Mouse (Mus musculus) urinary bladder, postnatal 14 days (tissue): ENCODE results near the gene Mrps14.

Experiments used
- DNase-seq: peaks from one replicate; pipeline ENCODE4 v3.0.0; 2021; ENCODE audit warnings: low spot score

The Mrps14 gene

GRCm38 (mm10) chr1:160227850-160228249 lies 32.8 kb downstream of the Mrps14 start:
- DNase-seq, result no peak

GRCm38 (mm10) chr1:160231013-160231412 lies 36.0 kb downstream of the Mrps14 start:
- DNase-seq, result peak; percentile 25

- no peak for DNase-seq
Observed at GRCm38 (mm10) chr1:160232113-160232512, 37.1 kb downstream of the Mrps14 start.

GRCm38 (mm10) chr1:160233921-160234320 lies 38.9 kb downstream of the Mrps14 start:
- DNase-seq, result no peak

GRCm38 (mm10) chr1:160237981-160238380 lies 43.0 kb downstream of the Mrps14 start:
- DNase-seq, result no peak

GRCm38 (mm10) chr1:160238852-160239443 lies 43.9 kb downstream of the Mrps14 start:
- no peak for DNase-seq

GRCm38 (mm10) chr1:160240091-160240490 lies 45.1 kb downstream of the Mrps14 start:
- no peak for DNase-seq

- no peak for DNase-seq
Observed at GRCm38 (mm10) chr1:160244689-160245088, 49.7 kb downstream of the Mrps14 start.

- DNase-seq, result no peak
Observed at GRCm38 (mm10) chr1:160245954-160246353, 50.9 kb downstream of the Mrps14 start.

GRCm38 (mm10) chr1:160246844-160247243 lies 51.8 kb downstream of the Mrps14 start:
- no peak for DNase-seq

GRCm38 (mm10) chr1:160247473-160247872 lies 52.5 kb downstream of the Mrps14 start:
- no peak for DNase-seq

GRCm38 (mm10) chr1:160249786-160250185 lies 54.8 kb downstream of the Mrps14 start:
- DNase-seq, result peak; percentile 23

GRCm38 (mm10) chr1:160250782-160251181 lies 55.8 kb downstream of the Mrps14 start:
- DNase-seq, result no peak

GRCm38 (mm10) chr1:160251388-160252007 lies 56.5 kb downstream of the Mrps14 start:
- DNase-seq, result no peak
